Mouse (Mus musculus): Measurements from ENCODE around the gene Rusc1. TPM values are rescaled to one million over a fixed set of nuclear protein-coding genes. Genes with fewer than 3 reads are reported as not detected.
"Not testable (repeated sequence)": the region's sequence is repeated elsewhere in the genome, so short reads cannot be mapped to it uniquely, and the experiment has no call there.

The Rusc1 gene
- total RNA-seq, 2 experiments from 2014 or later, result 205 to 214 TPM

- DNase-seq (ENCODE audit: low spot score in 2 of 2), result no peak
- intact Hi-C loops (cut with DNase I), result no loop called here
Measured at GRCm38 (mm10) chr3:89100811-89101210, 7.7 kb upstream of the Rusc1 start, which contains the start of gene Gm43738. Gene Gm43738 (minus strand): TSS chr3:89101099.

- intact Hi-C loops (cut with DNase I), result loop anchor here (5.0 kb wide), 1 partner anchor 68 kb away; the partner anchor contains the start of genes Clk2 and Hcn3
- DNase-seq (ENCODE audit: low spot score in 2 of 2), result no peak
Measured at GRCm38 (mm10) chr3:89094021-89094420, 910 bp upstream of the Rusc1 start.

- intact Hi-C loops (cut with DNase I), result loop anchor here (5.0 kb wide), 1 partner anchor 70 kb away; the partner anchor contains the start of genes Clk2 and Hcn3
- DNase-seq (ENCODE audit: low spot score in 2 of 2), result no peak
Measured at GRCm38 (mm10) chr3:89092509-89093090, 511 bp downstream of the Rusc1 start.

GRCm38 (mm10) chr3:89091811-89092508 is 1.2 kb downstream of the Rusc1 start:
- intact Hi-C loops (cut with DNase I), result loop anchor here (5.0 kb wide), 1 partner anchor 70 kb away; the partner anchor contains the start of genes Clk2 and Hcn3
- no peak for DNase-seq (ENCODE audit: low spot score in 2 of 2)

GRCm38 (mm10) chr3:89090694-89091655 is 2.1 kb downstream of the Rusc1 start:
- peak; percentile 75 to 81 for DNase-seq (ENCODE audit: low spot score in 2 of 2)
- intact Hi-C loops (cut with DNase I), result loop anchor here (5.0 kb wide), 1 partner anchor 71 kb away; the partner anchor contains the start of genes Clk2 and Hcn3

GRCm38 (mm10) chr3:89089882-89090591 is 3.1 kb downstream of the Rusc1 start:
- intact Hi-C loops (cut with DNase I), result loop anchor here (5.0 kb wide), 1 partner anchor 72 kb away; the partner anchor contains the start of genes Clk2 and Hcn3
- peak; percentile 87 to 88 for DNase-seq (ENCODE audit: low spot score in 2 of 2)

- DNase-seq (ENCODE audit: low spot score in 2 of 2), result no peak
- intact Hi-C loops (cut with DNase I), result no loop called here
Measured at GRCm38 (mm10) chr3:89088974-89089373, 4.1 kb downstream of the Rusc1 start.

GRCm38 (mm10) chr3:89087338-89088110 is 5.6 kb downstream of the Rusc1 start:
- peak; percentile 82 to 84 for DNase-seq (ENCODE audit: low spot score in 2 of 2)
- intact Hi-C loops (cut with DNase I), result no loop called here

- no peak for DNase-seq (ENCODE audit: low spot score in 2 of 2)
- intact Hi-C loops (cut with DNase I), result no loop called here
Measured at GRCm38 (mm10) chr3:89084654-89085190, 8.4 kb downstream of the Rusc1 start.

- intact Hi-C loops (cut with DNase I), result no loop called here
- DNase-seq (ENCODE audit: low spot score in 2 of 2), result no peak
Measured at GRCm38 (mm10) chr3:89084133-89084532, 9.0 kb downstream of the Rusc1 start.

GRCm38 (mm10) chr3:89082287-89082686 is 10.8 kb downstream of the Rusc1 start:
- DNase-seq (ENCODE audit: low spot score in 2 of 2); intact Hi-C loops (cut with DNase I): not testable (repeated sequence)

- no peak for DNase-seq (ENCODE audit: low spot score in 2 of 2)
- intact Hi-C loops (cut with DNase I), result no loop called here
Measured at GRCm38 (mm10) chr3:89077383-89077782, 15.7 kb downstream of the Rusc1 start.

GRCm38 (mm10) chr3:89067265-89067664 is 25.8 kb downstream of the Rusc1 start:
- intact Hi-C loops (cut with DNase I), result no loop called here
- DNase-seq (ENCODE audit: low spot score in 2 of 2), result no peak

GRCm38 (mm10) chr3:89061696-89062095 is 31.4 kb downstream of the Rusc1 start:
- intact Hi-C loops (cut with DNase I), result no loop called here
- DNase-seq (ENCODE audit: low spot score in 2 of 2), result no peak

- intact Hi-C loops (cut with DNase I), result no loop called here
- DNase-seq (ENCODE audit: low spot score in 2 of 2), result peak in 1 of 2 experiments; percentile 33
Measured at GRCm38 (mm10) chr3:89058783-89059182, 34.3 kb downstream of the Rusc1 start.

- DNase-seq (ENCODE audit: low spot score in 2 of 2), result peak in 1 of 2 experiments; percentile 19
- intact Hi-C loops (cut with DNase I), result no loop called here
Measured at GRCm38 (mm10) chr3:89058361-89058760, 34.8 kb downstream of the Rusc1 start.

- no peak for DNase-seq (ENCODE audit: low spot score in 2 of 2)
- intact Hi-C loops (cut with DNase I), result no loop called here
Measured at GRCm38 (mm10) chr3:89043359-89043758, 49.8 kb downstream of the Rusc1 start.
